Mouse (Mus musculus) layer of hippocampus, adult 8-10 months (tissue): Measurements from ENCODE around the gene Nlrp3. TPM values are rescaled to one million over a fixed set of nuclear protein-coding genes. Genes with fewer than 3 reads are reported as not detected.
"Not testable (repeated sequence)": the region's sequence is repeated elsewhere in the genome, so short reads cannot be mapped to it uniquely, and the experiment has no call there.

ENCODE experiments used
- DNase-seq, 2 experiments: peaks; one replicate each; pipeline ENCODE4 v3.0.0; 2022; ENCODE audit warnings: low spot score in 2 of 2
- total RNA-seq, 4 experiments: library from RNA; stranded (reverse); gene quantifications; 2 replicates each; pipeline ENCODE4 v1.2.4; 2022

The Nlrp3 gene
- total RNA-seq, 4 experiments from 2014 or later = 0.98 to 5.6 (median 2.3) TPM

DNA sequence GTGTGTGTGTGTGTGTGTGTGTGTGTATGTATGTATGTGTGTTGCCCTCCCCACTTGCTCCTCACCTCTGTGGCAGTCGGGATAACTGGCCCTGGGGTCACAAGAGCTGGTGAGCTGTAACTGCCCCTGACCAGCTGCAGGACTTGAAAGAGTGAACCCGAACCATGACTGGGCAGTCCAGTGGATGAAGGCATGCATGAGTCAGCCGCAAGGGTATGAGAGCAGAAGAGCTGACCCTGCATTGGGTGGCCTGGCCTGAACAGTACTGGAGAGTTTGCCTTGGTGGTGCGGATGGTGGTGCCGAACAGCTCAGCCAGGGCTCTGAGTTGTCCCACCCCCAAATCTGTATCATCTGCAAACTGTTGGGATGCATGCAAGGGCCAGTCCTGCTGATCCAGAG, 9.8 kb upstream of the Nlrp3 start:
- no peak for DNase-seq

GRCm38 (mm10) chr11:59537218-59538130, 3.9 kb upstream of the Nlrp3 start:
- DNase-seq = no peak

- peak in 1 of 2 experiments; percentile 21 for DNase-seq
Observed at GRCm38 (mm10) chr11:59538387-59538786, 3.0 kb upstream of the Nlrp3 start.

- no peak for DNase-seq
Observed at GRCm38 (mm10) chr11:59540123-59540522, 1.2 kb upstream of the Nlrp3 start.

DNA sequence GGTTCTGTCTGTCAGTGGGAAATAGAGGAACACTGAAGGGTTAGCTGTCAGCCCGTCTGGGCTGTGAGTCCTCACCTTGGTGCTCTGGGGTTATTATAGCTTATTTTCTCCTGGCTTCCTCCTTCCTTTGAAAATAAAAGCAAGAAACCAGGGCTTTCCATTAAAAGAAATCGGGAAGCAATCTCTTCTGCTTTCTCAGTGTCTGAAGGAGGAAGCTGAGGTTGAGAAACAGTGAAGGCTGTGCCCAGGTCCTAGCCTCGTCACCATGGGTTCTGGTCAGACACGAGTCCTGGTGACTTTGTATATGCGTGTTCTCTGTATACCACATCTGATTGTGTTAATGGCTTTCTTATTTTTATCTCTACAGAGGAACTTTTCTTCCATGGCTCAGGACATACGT, 1.1 kb downstream of the Nlrp3 start:
- no peak for DNase-seq

GRCm38 (mm10) chr11:59543376-59543775, 2.0 kb downstream of the Nlrp3 start:
- DNase-seq = no peak

DNA sequence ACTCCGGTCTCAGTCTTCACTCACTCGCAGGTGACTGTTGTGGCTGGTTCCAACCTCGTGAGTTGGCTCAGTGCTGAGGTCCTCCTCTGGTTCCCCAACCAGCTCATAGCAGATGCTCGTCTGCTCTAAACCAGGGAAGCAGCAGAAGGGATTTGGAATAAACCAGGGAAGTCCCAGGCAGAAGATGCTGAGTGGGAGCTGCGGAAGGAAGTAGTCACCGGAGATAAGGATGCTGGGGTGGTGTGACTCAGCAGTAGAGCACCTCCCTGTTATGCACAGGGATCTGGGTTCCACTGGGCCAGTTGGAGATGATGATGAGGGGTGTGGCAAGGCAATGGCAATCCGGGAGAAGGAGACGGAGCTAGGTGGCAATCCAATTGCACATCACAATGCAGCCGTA, 2.6 kb downstream of the Nlrp3 start:
- no peak for DNase-seq

- no peak for DNase-seq
Observed at GRCm38 (mm10) chr11:59554127-59554526, 12.8 kb downstream of the Nlrp3 start.

- no peak for DNase-seq
Observed at GRCm38 (mm10) chr11:59554535-59554934, 13.2 kb downstream of the Nlrp3 start.

DNA sequence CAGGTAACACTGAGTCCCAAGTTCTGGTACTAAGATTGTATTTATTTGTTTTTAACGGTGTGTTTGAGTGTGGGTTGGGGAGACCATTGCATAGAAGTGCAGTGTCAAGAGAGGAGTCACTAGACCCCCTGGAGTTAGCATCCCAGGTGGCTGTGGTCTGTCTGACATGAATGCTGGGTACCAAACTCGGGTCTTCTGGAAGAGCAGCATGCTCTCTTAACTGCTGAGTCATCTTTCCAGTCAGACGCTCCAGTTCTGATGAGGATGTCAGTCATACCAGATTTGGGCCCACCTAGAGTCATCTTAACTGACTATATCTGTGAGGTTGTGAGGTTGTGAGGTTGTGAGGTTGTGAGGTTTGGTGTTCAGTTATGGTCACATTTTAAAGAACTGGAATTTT, 19.5 kb downstream of the Nlrp3 start:
- DNase-seq = no peak

- DNase-seq = no peak
Observed at GRCm38 (mm10) chr11:59562336-59562735, 21.0 kb downstream of the Nlrp3 start.

DNA sequence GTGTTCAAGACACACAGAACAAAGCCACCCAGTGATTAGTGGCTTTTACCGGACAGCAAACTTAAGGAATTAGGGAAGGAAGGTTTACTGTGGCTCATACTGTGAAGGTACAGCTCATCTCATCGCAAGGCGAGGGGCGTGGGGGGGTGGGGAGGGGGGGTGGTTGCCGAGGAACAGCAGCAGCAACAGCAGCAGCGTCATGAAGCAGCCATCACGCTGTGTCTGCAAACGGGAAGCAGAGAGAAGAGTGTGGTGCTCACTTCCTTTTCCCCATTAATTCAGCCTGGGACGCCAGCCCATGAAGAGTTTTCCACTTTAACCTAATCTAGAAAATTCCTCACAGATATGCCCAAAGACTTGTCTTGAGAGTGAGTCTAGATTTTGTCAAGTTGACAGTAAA, 21.5 kb downstream of the Nlrp3 start:
- no peak for DNase-seq

GRCm38 (mm10) chr11:59569306-59569705, 27.9 kb downstream of the Nlrp3 start:
- no peak for DNase-seq

GRCm38 (mm10) chr11:59575726-59576125, 34.4 kb downstream of the Nlrp3 start:
- DNase-seq = no peak

DNA sequence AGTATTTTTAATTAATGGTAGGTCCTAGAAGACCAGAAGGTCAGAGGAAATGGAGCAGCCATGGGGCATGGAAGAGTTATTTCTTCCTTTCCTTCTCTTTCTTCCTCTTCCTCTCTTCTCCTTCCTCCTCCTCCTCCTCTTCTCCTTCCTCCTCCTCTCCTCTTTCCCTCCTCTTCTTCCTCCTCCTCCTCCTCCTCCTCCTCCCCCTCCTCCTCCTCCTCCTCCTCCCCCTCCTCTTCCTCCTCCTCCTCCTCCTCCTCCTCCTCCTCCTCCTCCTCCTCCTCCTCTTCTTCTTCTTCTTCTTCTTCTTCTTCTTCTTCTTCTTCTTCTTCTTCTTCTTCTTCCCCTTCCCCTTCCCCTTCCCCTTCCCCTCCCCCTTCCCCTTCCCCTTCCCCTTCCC, 34.8 kb downstream of the Nlrp3 start, which contains the start of gene Olfr222:
Gene Olfr222 (minus strand): TSS at position 101 of the 400 bp plus-strand sequence.
- not testable (repeated sequence) for DNase-seq

DNA sequence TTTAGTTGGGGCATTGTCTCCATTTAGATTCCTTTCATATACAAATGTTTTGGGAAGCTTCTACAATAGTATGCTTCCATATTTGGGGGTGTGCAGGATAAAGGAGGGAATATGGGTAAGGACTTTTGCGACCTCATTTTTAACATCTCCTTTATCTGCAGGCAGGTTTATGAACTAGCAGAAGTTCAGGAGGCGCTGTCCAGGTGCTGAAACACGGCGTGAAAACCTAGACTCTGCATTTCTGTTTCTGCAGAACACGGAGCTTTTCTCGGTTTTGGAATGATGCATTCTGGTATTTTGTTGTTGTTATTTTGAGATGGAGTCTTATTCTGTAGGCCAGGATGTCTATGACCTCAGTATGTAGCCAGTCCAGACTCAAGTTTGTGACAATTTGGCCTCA, 43.2 kb downstream of the Nlrp3 start:
- DNase-seq = no peak

DNA sequence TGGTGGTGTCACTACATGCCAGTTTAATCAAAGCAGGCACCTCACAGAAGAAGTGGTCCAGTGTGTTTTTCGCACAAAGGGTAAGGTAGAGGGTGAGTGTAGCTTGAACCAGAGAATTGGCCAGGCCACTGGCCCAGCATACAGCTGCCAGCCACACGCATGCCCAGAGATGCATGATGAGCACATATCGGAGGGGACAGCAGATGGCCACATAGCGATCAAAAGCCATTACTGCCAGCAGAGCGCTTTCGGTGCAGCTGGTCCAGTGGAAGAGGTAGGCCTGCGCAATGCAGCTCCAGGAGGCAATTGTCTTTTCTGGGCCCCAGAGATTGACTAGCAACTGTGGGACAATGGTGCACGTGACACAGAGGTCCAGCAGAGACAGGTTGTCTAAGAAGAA, 48.1 kb downstream of the Nlrp3 start:
- DNase-seq = no peak

DNA sequence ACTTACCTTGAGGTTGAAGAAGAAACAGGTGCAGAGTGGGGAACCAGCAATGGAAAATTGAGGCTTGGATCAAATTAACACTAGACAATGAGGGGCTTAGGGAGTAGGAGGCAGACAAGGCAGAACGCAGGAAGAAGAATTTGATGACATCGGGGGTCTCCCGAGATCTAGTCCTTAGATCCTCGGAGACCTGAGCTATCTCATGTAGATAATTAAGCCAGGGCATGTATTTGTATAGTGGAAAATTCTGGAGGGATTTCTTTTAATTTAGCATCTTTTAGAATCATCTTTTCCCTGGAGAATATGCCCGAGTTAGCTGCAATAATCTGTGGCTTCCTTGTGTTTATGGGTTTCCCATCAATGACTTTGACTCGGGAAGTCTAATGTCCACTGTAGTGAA, 51.8 kb downstream of the Nlrp3 start, which contains the start of gene Olfr223:
Gene Olfr223 (minus strand): TSS at position 101 of the 400 bp plus-strand sequence.
- DNase-seq = no peak

DNA sequence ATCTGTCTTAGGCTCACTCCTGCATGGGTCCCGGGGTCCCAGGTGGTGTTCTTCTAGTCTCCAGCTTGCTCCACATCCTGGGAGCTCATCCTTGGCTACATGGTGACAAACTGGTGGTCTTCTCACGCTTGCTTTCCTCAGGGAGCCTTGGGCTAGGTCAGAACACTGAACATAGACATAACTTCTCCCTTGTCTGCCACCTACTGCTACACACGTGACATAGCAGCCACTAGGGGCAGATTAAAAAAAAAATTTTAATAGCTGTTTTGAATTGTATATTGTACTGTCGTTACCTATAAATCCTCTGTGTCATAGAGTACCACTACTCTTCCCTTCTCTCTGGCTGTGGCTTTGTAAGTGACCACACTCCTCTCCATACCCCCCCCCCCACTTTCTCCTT, 54.7 kb downstream of the Nlrp3 start:
- DNase-seq = no peak

DNA sequence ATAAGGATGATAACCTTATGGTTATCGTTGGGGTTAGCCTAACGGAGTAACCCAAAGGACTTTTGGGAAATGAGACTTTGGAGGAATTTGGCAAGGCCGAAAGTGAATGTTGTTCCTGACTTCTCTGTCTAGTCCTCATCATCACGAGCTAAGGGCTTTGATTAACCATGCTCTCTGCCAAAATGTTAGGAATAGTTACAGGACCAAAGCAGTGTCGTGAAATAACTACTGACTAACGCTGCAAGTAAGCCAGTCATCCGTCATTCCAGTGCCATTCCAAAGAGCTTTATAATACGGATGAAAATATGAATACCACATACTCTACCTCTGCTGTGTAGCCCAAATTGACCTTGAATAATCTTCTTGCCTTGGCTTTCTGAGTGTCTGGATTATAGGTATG, 55.6 kb downstream of the Nlrp3 start:
- DNase-seq = no peak

- no peak for DNase-seq
Observed at GRCm38 (mm10) chr11:59599211-59599610, 57.8 kb downstream of the Nlrp3 start.

GRCm38 (mm10) chr11:59600872-59601271, 59.5 kb downstream of the Nlrp3 start:
- DNase-seq = no peak

DNA sequence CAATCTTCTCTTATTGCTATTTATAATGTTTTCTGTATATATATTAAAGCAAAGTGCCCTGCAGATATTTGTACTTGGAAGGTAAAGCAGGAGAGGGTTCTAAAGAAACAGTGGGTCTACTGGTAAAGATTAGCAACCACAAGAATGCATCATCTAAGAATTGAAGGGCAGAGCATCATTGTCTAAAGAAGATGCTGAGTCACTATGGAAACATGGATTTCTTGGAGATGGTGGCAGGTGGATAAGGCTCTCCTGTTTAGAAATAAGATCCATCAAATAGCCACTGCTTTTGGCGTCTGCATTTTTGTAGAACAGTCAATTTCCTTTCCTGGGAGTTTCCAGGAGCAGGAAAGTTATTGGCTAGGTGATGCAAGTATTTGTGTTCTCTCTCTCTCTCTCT, 60.9 kb downstream of the Nlrp3 start:
- DNase-seq = no peak
